Mouse (Mus musculus) liver, embryonic 14.5 days (tissue): Measurements from ENCODE around the gene R3hdm1.

Source experiments
- CTCF ChIP-seq: IDR thresholded peaks from 2 replicates; pipeline ENCODE4 v1.5.1; 2016; ENCODE audit warnings: antibody characterized with exemption, low read depth, control low read depth
- EP300 ChIP-seq: IDR thresholded peaks from 2 replicates; pipeline ENCODE4 v1.6.1; 2016; ENCODE audit warnings: antibody characterized with exemption, low read depth

DNA sequence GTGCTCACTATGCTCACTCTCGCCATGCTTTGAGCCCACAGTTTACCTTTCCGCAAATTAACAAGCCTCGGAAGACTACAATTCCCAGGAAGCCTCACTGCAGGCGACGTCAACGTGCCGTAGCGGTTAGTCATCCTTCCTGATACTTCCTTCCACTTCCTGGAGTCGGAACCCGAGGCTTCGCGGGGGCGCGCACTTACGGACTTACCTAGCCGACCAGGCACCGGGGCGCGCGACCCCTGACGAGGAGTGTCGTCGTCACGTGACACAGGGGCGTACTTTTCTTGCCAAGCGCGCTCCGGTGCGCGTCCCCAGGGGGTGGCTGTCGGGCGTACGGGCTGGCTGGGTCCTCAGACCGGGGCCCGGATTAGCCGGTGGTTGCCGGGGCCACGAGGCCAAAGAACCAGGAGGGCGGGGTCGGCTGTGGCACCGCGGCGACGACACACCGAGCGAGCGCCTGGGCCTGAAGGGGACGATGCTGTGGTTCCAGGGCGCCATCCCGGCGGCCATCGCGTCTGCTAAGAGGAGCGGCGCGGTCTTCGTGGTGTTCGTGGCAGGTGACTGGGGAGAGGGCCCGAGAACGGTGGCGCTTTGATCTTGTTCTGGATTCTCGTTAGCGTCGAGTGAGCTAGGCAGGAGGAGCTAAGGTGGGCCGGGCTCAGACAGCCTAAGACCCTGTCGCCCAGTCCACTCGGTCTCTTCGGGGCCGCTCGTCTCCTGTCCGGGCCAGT, 141.1 kb downstream of the R3hdm1 start:
- TF ChIP-seq CTCF (no peak), EP300 (no peak)
